In genomic region chr7:68264028-68264453, GRCm38 (mm10) we compare ENCODE assay signal across 9 mouse cellular contexts. TPM values are rescaled to one million over a fixed set of nuclear protein-coding genes. Genes with fewer than 3 reads are reported as not detected.
DNase-seq lines count a peak whose midpoint lies in the region; ATAC-seq and TF ChIP-seq lines count a peak whose summit lies in the region.
"Had no signal": no experiment of that assay in that cellular context is flagged by ENCODE, and none has a peak within 500 bp of the region (broad histone marks: within the 10 kb centered on the region; RNA-seq: fewer than 3 reads in every experiment).

TSS of gene Pgpep1l (minus strand) at chr7:68264233.

- no peaks in the 10 kb centered on the region for H3K9me3 ChIP-seq in hindbrain, embryonic 13.5 days
- no peaks in the 10 kb centered on the region for H3K9me3 ChIP-seq in limb, embryonic 12.5 days
- no peaks in the 10 kb centered on the region for H3K9me3 ChIP-seq in midbrain, embryonic 13.5 days

- peak; percentile 60; the same call in 1 of the 2 replicates for ATAC-seq in hindbrain, embryonic 13.5 days (ENCODE audit: low FRiP score)
- ATAC-seq in limb, embryonic 12.5 days (ENCODE audit: insufficient number of reproducible peaks, insufficient read depth, low FRiP score, low TSS enrichment, low read depth), result peak; percentile 80
- peak; percentile 70; the same call in 1 of the 2 replicates for ATAC-seq in midbrain, embryonic 13.5 days

- H3K4me1 ChIP-seq in hindbrain, embryonic 13.5 days (replicated peaks), result peaks cover 25% of the 10 kb centered on the region
- H3K4me1 ChIP-seq in limb, embryonic 12.5 days (replicated peaks), result peaks cover 43% of the 10 kb centered on the region
- H3K4me1 ChIP-seq in midbrain, embryonic 13.5 days (replicated peaks), result peaks cover 19% of the 10 kb centered on the region

- intact Hi-C loops in gastrocnemius, adult 2 months (cut with DNase I), result loop anchor here (5.0 kb wide), 1 partner anchor 38 kb away; no protein-coding TSS in a partner anchor

- 9% methylated on average over 25 of the region's 25 CpGs for WGBS in hindbrain, embryonic 13.5 days
- WGBS in limb, embryonic 12.5 days, result 8% methylated on average over 25 of the region's 25 CpGs
- 8% methylated on average over 25 of the region's 25 CpGs for WGBS in midbrain, embryonic 13.5 days

- peak within 1 kb of the TSS; percentile 77 for H3K27ac ChIP-seq in gastrocnemius, adult 2 months
- no peak within 1 kb of the TSS for H3K27ac ChIP-seq in hindbrain, embryonic 13.5 days
- peak within 1 kb of the TSS; percentile 84 for H3K27ac ChIP-seq in limb, embryonic 12.5 days
- no peak within 1 kb of the TSS for H3K27ac ChIP-seq in midbrain, embryonic 13.5 days

- H3K4me2 ChIP-seq in hindbrain, embryonic 13.5 days, result peak within 1 kb of the TSS; percentile 65
- peak within 1 kb of the TSS; percentile 64 for H3K4me2 ChIP-seq in limb, embryonic 12.5 days
- H3K4me2 ChIP-seq in midbrain, embryonic 13.5 days (replicated peaks), result peak within 1 kb of the TSS; percentile 59

- H3K9ac ChIP-seq in hindbrain, embryonic 13.5 days, result peak within 1 kb of the TSS; percentile 26; the same call in 1 of the 2 replicates
- H3K9ac ChIP-seq in limb, embryonic 12.5 days (replicated peaks), result no peak within 1 kb of the TSS
- H3K9ac ChIP-seq in midbrain, embryonic 13.5 days (replicated peaks), result no peak within 1 kb of the TSS

- peak; percentile 58 to 65 for DNase-seq in cerebellum, postnatal 10 days
- DNase-seq in cerebellum, adult 8-10 months, result no peak
- peak; percentile 33 for DNase-seq in adrenal gland, postnatal 25 days
- DNase-seq in gastrocnemius, adult 2 months, result peak; percentile 71
- DNase-seq in testis, postnatal 14 days (ENCODE audit: low spot score), result peak; percentile 58

- H3K27me3 ChIP-seq in hindbrain, embryonic 13.5 days, result peaks cover 23% of the 10 kb centered on the region; the same call in 1 of the 2 replicates
- no peaks in the 10 kb centered on the region for H3K27me3 ChIP-seq in limb, embryonic 12.5 days
- peaks cover 26% of the 10 kb centered on the region for H3K27me3 ChIP-seq in midbrain, embryonic 13.5 days

- peak within 1 kb of the TSS; percentile 77 for H3K4me3 ChIP-seq in gastrocnemius, adult 2 months
- H3K4me3 ChIP-seq in hindbrain, embryonic 13.5 days, result peak within 1 kb of the TSS; percentile 28
- peak within 1 kb of the TSS; percentile 34 for H3K4me3 ChIP-seq in limb, embryonic 12.5 days (replicated peaks)
- H3K4me3 ChIP-seq in midbrain, embryonic 13.5 days (replicated peaks), result peak within 1 kb of the TSS; percentile 34

- no peak for TF ChIP-seq CTCF in gastrocnemius, adult 2 months (IDR thresholded peaks at IDR 0.05)

- no peaks in the 10 kb centered on the region for H3K36me3 ChIP-seq in hindbrain, embryonic 13.5 days
- no peaks in the 10 kb centered on the region for H3K36me3 ChIP-seq in limb, embryonic 12.5 days
- no peaks in the 10 kb centered on the region for H3K36me3 ChIP-seq in midbrain, embryonic 13.5 days

RNA-seq across cellular contexts. Expression of gene Pgpep1l, which starts in this region (rescaled TPM):
- total RNA-seq in adrenal gland, postnatal 25 days (2021), result not detected in 2 replicates
- 1 to 10 TPM; 1.9 to 3.9 TPM for total RNA-seq in gastrocnemius, adult 2 months (2021)
- not detected in 2 replicates for polyA plus RNA-seq in hindbrain, embryonic 13.5 days (2015; fragmentation: Nextera tagmentation; extraction: Ambion mirVana)
- not detected in 2 replicates for polyA plus RNA-seq in limb, embryonic 12.5 days (2016; fragmentation: Nextera tagmentation; extraction: Ambion mirVana)
- not detected in 2 replicates for polyA plus RNA-seq in midbrain, embryonic 13.5 days (2015; fragmentation: Nextera tagmentation; extraction: Ambion mirVana)
- polyA plus RNA-seq: C2C12 had no signal

Comparison
In these comparisons a context has a peak if more than half of its experiments do, and no peak if none do; other contexts are left out.
1. Peak in DNase-seq in adrenal gland, postnatal 25 days; RNA of the gene not detected or under 1 TPM.
2. Peak in ATAC-seq, H3K4me3 ChIP-seq, H3K9ac ChIP-seq and H3K4me2 ChIP-seq in hindbrain, embryonic 13.5 days; RNA of the gene not detected or under 1 TPM.
3. Peak in ATAC-seq, H3K4me3 ChIP-seq, H3K27ac ChIP-seq and H3K4me2 ChIP-seq in limb, embryonic 12.5 days; RNA of the gene not detected or under 1 TPM.
4. Peak in ATAC-seq, H3K4me3 ChIP-seq and H3K4me2 ChIP-seq in midbrain, embryonic 13.5 days; RNA of the gene not detected or under 1 TPM.